Mouse (Mus musculus) embryo, embryonic 11 days (tissue): ENCODE measurements around the gene Tmprss11a.

ENCODE experiments used
- DNase-seq: peaks from one replicate; pipeline ENCODE4 v3.0.0-alpha.2; 2015

Gene Tmprss11a

GRCm38 (mm10) chr5:86468890-86469289, at the start of gene Tmprss11a:
Tmprss11a (minus strand) TSS chr5:86468990.
- DNase-seq: no peak

DNA sequence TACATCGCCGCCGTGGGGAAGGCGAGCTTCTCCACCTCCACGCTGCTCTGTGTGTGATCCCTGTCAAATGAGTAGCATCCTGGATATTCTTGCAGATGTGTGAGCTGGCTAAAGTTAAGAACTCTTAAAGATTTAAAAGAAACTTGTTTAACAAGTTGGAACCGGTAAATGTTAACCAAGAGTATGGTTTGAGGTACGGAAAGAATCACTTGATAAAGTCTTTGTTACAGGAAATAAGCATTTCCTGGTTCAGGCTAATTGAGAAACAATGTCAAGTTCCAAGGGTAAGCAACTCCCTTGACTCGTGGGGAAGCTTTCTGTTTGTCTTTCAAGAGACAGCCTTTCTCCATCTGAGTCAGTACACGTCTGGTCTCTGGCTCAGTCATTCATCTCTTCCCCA, 49.7 kb upstream of the Tmprss11a start, which contains the start of gene Tmprss11g:
Tmprss11g (minus strand) TSS at position 101 of the 400 bp plus-strand sequence.
- DNase-seq: no peak

- no peak for DNase-seq
Observed at GRCm38 (mm10) chr5:86511538-86511937, 42.7 kb upstream of the Tmprss11a start.

DNA sequence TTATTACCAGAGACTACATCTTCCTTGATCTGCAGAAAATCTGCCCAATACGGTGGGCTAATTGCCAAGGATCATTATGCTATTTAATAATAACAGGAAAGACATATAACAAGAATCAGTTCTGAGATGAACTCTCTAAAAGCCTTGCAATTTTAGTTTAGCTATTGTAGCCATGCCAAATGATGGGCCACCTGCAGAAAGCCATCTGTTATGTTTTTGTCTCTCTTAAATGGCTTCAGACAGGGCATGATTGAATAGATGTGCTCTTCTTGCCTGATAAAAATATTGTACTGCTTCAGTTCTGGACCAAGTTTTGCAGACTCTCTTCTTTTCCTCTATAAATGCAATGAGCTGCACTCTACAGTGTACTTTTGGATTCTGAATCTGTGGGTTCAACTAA, 24.7 kb upstream of the Tmprss11a start:
- DNase-seq: no peak

DNA sequence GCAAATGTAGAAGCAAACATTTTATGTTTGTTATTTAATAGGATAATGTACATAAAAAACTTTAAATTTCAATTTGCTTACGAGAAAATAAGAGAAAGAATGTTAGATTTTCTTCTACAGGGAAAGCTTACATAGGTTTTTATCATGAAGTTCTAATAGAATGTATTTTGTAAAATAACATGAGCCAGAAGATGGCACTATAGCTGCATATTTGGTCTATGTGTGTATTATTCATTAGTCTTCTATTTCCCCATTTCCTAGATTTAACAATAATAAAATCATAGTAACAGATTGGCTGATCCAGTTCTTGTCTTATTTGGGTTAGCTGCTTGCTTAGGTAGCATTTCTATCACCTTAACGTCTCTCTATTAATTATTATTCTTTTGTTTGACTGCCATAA, 13.8 kb upstream of the Tmprss11a start:
- DNase-seq: peak; percentile 7

GRCm38 (mm10) chr5:86482031-86482430, 13.2 kb upstream of the Tmprss11a start:
- no peak for DNase-seq

DNA sequence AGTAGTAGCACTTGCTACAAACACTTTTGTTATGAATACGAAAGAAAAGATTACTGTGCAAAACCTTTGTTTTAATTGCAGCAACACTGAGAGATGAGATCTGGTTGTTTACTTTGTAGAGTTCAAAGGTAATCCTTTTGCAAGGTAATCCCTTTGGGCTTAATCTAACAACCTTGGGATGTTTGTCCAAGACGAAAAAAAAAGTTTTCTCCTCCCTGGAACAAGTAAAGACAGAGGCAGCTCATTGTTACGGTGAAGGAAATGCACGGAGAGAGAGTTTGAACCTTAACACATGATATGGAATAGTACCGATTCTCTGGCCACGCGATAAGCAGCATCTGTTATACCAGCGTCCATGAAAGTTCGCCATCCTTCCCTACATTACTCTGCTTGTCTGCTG, 5.1 kb upstream of the Tmprss11a start:
- no peak for DNase-seq

GRCm38 (mm10) chr5:86439306-86439705, 29.5 kb downstream of the Tmprss11a start:
- DNase-seq: no peak

- no peak for DNase-seq
Observed at GRCm38 (mm10) chr5:86438548-86438947, 30.2 kb downstream of the Tmprss11a start.

DNA sequence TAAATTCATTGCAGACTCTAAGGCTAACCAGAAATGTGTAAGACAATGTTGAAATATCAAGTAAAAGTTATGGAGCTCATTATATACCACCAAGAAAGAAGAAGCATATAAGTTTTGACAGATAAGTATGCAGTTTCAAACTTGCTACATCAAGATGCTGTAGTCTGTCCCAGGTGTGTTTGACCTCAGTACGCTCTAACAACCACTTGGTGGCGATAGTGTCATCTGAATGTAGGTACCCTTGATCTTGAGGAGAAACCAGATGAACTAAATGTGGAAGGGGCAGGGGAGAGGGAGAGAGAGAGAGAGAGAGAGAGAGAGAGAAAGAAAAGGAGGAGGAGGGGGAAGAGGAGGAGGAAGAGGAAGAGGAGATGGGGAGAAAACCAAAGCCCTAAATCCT, 36.1 kb downstream of the Tmprss11a start:
- DNase-seq: peak; percentile 66

- DNase-seq: no peak
Observed at GRCm38 (mm10) chr5:86431096-86431495, 37.7 kb downstream of the Tmprss11a start.

GRCm38 (mm10) chr5:86421323-86422028, 47.3 kb downstream of the Tmprss11a start:
- peak; percentile 14 for DNase-seq

- DNase-seq: peak; percentile 42
Observed at GRCm38 (mm10) chr5:86419494-86419893, 49.3 kb downstream of the Tmprss11a start.

GRCm38 (mm10) chr5:86414280-86414679, 54.5 kb downstream of the Tmprss11a start:
- DNase-seq: no peak

DNA sequence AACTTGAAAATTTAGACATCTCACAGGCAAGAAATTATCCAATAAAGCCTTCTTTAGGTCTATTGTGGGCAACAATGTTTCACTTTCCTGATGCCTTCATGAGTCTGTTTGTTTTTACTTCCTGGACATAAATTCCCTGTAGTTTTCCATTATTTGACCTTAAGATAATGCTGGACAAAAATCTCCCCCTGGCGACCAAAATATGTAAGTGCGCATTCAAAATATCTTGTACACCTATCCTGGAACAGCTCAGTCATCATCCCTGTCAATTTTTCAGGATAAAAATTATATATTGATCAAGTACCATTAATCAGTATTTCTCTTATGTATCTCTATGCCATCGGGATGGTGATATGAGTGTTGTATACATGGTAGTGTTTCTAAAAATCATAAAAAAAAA, 58.0 kb downstream of the Tmprss11a start:
- peak; percentile 16 for DNase-seq

DNA sequence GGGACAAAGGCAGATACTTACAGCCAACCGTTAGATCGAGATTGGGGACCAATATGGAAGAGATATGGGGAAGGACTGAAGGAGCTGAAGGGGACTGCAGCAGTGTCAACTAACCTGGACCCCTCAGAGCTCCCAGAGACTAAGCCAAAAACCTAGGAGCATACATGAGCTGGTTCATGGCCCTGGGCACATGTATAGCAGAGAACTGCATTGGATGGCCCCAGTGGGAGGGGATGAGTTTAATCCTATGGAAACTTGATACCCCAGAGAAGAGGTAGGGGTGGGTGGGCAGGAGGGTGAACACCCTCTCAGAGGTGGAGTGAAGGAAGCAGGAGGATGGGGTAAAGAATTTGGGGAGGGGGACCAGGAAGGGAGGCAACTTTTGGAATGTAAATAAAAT, 60.8 kb downstream of the Tmprss11a start:
- DNase-seq: no peak

GRCm38 (mm10) chr5:86407191-86407590, 61.6 kb downstream of the Tmprss11a start:
- no peak for DNase-seq

- no peak for DNase-seq
Observed at GRCm38 (mm10) chr5:86373320-86373719, 95.5 kb downstream of the Tmprss11a start, which contains the start of gene Tmprss11d. Tmprss11d (minus strand) TSS chr5:86373420.
